Mouse (Mus musculus) lung, embryonic 14.5 days (tissue): ENCODE measurements around the gene Zbtb16. TPM values are rescaled to one million over a fixed set of nuclear protein-coding genes. Genes with fewer than 3 reads are reported as not detected.
A peak's percentile ranks its signal among the peaks of the same experiment; 100 is the strongest.

Experiments used
- ATAC-seq: fragments of 200-750 bp; cut with Nextera tagmentation; 2 replicates; pipeline ENCODE4 v1.8.0; 2017; ENCODE audit warnings: mild to moderate bottlenecking, moderate TSS enrichment, moderate library complexity; ENCODE audit not compliant: insufficient read depth
- DNase-seq: peaks from one replicate; pipeline ENCODE4 v3.0.0-alpha.2; 2015
- H3K27ac ChIP-seq: fragments of 300-500 bp; sonication (generic); 2 replicates; pipeline ENCODE4 v1.5.1; 2014; ENCODE audit warnings: low read depth, mild to moderate bottlenecking, moderate library complexity
- H3K27me3 ChIP-seq: fragments of 300-500 bp; sonication (generic); 2 replicates; pipeline ENCODE4 v1.6.1; 2014; ENCODE audit warnings: low read length, control low read depth; ENCODE audit not compliant: insufficient read depth
- H3K36me3 ChIP-seq: fragments of 300-500 bp; sonication (generic); 2 replicates; pipeline ENCODE4 v1.6.1; 2014; ENCODE audit warnings: control low read depth; ENCODE audit not compliant: insufficient read depth
- H3K4me1 ChIP-seq: fragments of 300-500 bp; sonication (generic); 2 replicates; pipeline ENCODE4 v1.6.1; 2014; ENCODE audit warnings: antibody characterized with exemption, control low read depth; ENCODE audit not compliant: insufficient read depth
- H3K4me2 ChIP-seq: fragments of 300-500 bp; sonication (generic); 2 replicates; pipeline ENCODE4 v1.6.1; 2014; ENCODE audit warnings: mild to moderate bottlenecking
- H3K4me3 ChIP-seq: fragments of 300-500 bp; sonication (generic); 2 replicates; pipeline ENCODE4 v1.5.1; 2014; ENCODE audit warnings: low read depth, low read length
- H3K9ac ChIP-seq: fragments of 300-500 bp; sonication (generic); 2 replicates; pipeline ENCODE4 v1.6.1; 2014
- H3K9me3 ChIP-seq: fragments of 300-500 bp; sonication (generic); 2 replicates; pipeline ENCODE4 v1.6.1; 2016; ENCODE audit warnings: low read depth, low read length, control low read depth
- CTCF ChIP-seq: IDR thresholded peaks from 2 replicates; pipeline ENCODE4 v1.5.1; 2016; ENCODE audit warnings: antibody characterized with exemption, low read depth
- WGBS: fragments of 180-500 bp; shearing (Covaris S2); extraction: QIAGEN DNeasy Blood & Tissue Kit; methylation state at CpG from one replicate; pipeline ENCODE4 v1.1.7; 2014; 5-methylcytosine and 5-hydroxymethylcytosine counted together
- polyA plus RNA-seq: library from polyadenylated mRNA; unstranded; fragments of >200 nt; fragmentation: Nextera tagmentation; extraction: Ambion mirVana; gene quantifications from 2 replicates; pipeline ENCODE4 v1.2.1, GENCODE M21; 2014

Zbtb16 gene
- polyA plus RNA-seq, 1 experiment from 2014 or later, result 0.71 TPM

DNA sequence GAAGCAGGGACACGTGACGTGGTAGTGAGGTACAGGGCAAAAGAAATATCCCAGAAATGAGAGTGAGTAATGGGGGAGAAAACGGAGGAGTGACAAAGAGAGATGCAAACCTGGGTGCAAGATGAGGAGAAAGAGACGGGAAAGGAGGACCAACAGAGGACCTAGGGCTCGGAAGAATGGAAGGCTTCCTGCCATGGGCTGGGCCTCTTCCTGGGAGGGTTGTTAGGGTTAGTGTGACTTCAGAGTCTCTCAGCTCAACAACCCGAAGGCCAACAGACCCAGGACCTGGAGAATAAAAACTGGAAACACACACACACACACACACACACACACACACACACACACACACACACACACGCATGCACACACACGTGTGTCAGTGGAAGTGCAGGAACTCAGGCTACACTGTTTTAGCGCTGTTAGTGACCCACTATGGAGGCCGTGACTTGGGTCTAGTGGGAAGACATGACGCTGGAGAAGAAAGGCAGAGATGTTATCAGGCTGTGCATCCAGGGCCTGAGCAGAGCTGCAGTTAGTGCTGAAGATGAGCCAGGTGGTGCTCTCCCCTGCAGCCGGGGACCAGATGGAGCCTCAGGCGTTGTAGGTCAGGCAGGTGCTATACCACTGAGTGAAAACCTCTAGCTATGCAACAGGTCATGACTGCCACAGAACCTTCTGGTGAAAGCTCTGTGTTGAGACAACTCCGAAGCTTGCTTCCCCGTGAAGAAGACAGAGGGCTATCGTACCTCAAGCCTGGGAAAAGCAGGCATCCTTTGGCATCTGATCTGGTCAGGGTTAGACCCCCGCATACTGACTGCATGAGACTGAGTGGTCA lies 186.0 kb downstream of the Zbtb16 start:
- ATAC-seq, result no peak
- Histone ChIP-seq H3K36me3 (no peaks in the 10 kb centered on the region), H3K9me3 (no peaks in the 10 kb centered on the region), H3K4me3 (no peak overlapping the region), H3K27me3 (peaks cover 18% of the 10 kb centered on the region), H3K27ac (no peak overlapping the region), H3K4me1 (peaks cover 6% of the 10 kb centered on the region; the same call in 1 of the 2 replicates), H3K9ac (no peak overlapping the region), H3K4me2 (peak overlapping the region; percentile 55; the same call in 1 of the 2 replicates)
- TF ChIP-seq CTCF, result no peak
- WGBS, result 46% methylated on average over 17 of the region's 17 CpGs
- no peak for DNase-seq

- H3K27ac ChIP-seq, result no peak overlapping the region
- H3K27me3 ChIP-seq, result peaks cover 18% of the 10 kb centered on the region
- DNase-seq, result no peak
- H3K4me1 ChIP-seq, result peaks cover 6% of the 10 kb centered on the region; the same call in 1 of the 2 replicates
- peaks cover 5% of the 10 kb centered on the region; the same call in 1 of the 2 replicates for H3K9me3 ChIP-seq
- H3K4me3 ChIP-seq, result peak overlapping the region; percentile 20
- no peak for TF ChIP-seq CTCF
- ATAC-seq, result peak; percentile 43; the same call in 1 of the 2 replicates
- 2% methylated on average over 22 of the region's 22 CpGs for whole genome bisulfite sequencing
- no peaks in the 10 kb centered on the region for H3K36me3 ChIP-seq
- peak overlapping the region; percentile 55 for H3K4me2 ChIP-seq
- 0 out of 2 replicates have a peak overlapping the region, but pooled peaks have one; percentile 15 for H3K9ac ChIP-seq
Measured at GRCm38 (mm10) chr9:48649098-48649766, 186.8 kb downstream of the Zbtb16 start.

DNA sequence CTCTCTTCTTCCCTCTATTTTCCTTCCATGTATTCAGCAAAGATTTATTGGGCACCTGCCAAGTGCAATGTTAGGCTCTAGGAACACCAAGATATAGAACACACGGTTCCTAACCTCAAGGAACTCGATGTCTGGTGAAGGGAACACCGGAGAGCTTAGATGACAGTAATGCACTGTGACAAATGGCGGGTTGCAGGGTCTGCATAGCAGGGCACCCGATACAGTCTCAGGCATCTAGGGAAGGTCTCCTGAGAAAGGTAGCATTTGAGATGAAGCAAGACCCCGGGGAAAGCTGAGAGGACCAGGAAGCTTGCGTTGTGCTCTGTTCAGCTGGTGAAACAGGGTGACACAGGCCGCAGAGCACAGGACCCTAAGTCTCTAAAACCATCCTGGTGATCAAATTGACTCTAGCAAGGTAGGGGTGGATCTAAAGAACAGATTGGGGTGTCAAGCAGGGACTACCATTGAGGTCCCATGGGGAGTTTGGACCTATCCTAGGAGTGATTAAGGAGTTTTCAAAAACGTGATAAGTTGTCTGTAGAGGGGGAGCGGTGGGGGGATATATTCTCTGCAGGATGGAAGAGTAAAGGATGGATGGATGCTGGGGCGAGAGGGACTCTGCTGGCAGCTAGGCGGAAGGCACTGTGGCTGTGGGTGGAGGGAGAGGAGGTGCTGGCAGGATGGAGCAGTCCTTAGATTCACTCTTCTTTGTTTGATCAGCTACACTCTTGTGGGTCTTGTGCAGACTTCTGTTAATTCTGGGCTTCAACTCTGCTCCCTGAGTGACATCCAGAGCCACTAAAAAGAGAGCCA lies 187.5 kb downstream of the Zbtb16 start:
- TF ChIP-seq CTCF, result no peak
- Histone ChIP-seq H3K4me3 (no peak overlapping the region), H3K27me3 (peaks cover 18% of the 10 kb centered on the region), H3K4me1 (peaks cover 6% of the 10 kb centered on the region; the same call in 1 of the 2 replicates), H3K36me3 (no peaks in the 10 kb centered on the region), H3K9ac (no peak overlapping the region), H3K27ac (no peak overlapping the region), H3K4me2 (peak overlapping the region; percentile 55), H3K9me3 (peaks cover 6% of the 10 kb centered on the region; the same call in 1 of the 2 replicates)
- no peak for DNase-seq
- 43% methylated on average over 12 of the region's 12 CpGs for WGBS
- ATAC-seq, result no peak

DNA sequence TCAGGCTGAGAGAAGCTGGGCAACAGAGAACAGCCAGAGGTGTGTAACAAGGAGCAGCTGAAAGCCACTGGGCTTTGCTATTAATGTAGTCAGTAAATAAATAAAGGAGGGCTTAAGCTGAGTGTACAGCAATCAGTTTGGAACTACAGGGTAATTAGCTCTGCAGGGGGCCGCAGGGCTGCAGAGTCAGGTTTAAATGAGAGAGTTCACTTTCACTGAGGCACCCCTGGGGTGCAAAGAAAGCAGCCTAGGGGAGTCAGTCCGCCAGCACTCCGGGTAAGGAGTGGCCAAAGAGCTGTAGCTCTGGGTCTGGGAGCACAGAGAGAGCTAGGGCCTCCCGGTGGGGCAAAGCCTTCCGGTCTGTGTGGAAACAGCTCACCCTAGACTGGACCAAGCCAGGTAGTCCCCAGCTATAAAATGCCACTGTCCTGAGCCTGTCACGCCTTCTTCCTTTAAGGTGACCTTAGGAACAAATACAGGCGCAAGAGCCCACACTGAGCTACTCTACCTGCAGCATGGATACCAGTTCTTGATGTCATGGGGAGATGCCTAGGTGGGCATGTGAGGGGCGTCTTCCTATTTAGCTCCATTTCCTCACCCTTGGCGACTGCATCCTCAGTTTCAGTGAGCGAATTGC lies 188.3 kb downstream of the Zbtb16 start:
- no peak overlapping the region for H3K4me2 ChIP-seq
- H3K4me3 ChIP-seq, result no peak overlapping the region
- 37% methylated on average over 10 of the region's 10 CpGs for WGBS
- H3K27ac ChIP-seq, result no peak overlapping the region
- no peaks in the 10 kb centered on the region for H3K36me3 ChIP-seq
- DNase-seq (no peak), ATAC-seq (no peak)
- peaks cover 18% of the 10 kb centered on the region for H3K27me3 ChIP-seq
- TF ChIP-seq CTCF, result no peak
- peaks cover 6% of the 10 kb centered on the region; the same call in 1 of the 2 replicates for H3K9me3 ChIP-seq
- no peak overlapping the region for H3K9ac ChIP-seq
- peaks cover 6% of the 10 kb centered on the region; the same call in 1 of the 2 replicates for H3K4me1 ChIP-seq

GRCm38 (mm10) chr9:48646781-48647647 lies 189.0 kb downstream of the Zbtb16 start:
- H3K9ac ChIP-seq, result no peak overlapping the region
- H3K4me3 ChIP-seq, result no peak overlapping the region
- H3K4me2 ChIP-seq, result no peak overlapping the region
- peaks cover 6% of the 10 kb centered on the region; the same call in 1 of the 2 replicates for H3K4me1 ChIP-seq
- no peak for TF ChIP-seq CTCF
- DNase-seq (no peak), ATAC-seq (no peak)
- 53% methylated on average over 16 of the region's 16 CpGs for whole genome bisulfite sequencing
- H3K27ac ChIP-seq, result no peak overlapping the region
- H3K27me3 ChIP-seq, result peaks cover 18% of the 10 kb centered on the region
- H3K9me3 ChIP-seq, result peaks cover 6% of the 10 kb centered on the region; the same call in 1 of the 2 replicates
- H3K36me3 ChIP-seq, result no peaks in the 10 kb centered on the region
